Mouse (Mus musculus): ENCODE measurements around the gene Tmem117.

- TF ChIP-seq CTCF (conservative IDR thresholded peaks at IDR 0.05; ENCODE audit: insufficient read depth, insufficient read length, low read depth, low read length) (no peak), POLR2A (IDR thresholded peaks at IDR 0.05; ENCODE audit: low read depth, low read length) (no peak)
These were observed 235.1 kb downstream of the Tmem117 start for GRCm38 (mm10) chr15:94864134-94864533.
